Mouse (Mus musculus): Measurements from ENCODE around the gene Mcl1. TPM values are rescaled to one million over a fixed set of nuclear protein-coding genes. Genes with fewer than 3 reads are reported as not detected.

Mcl1 gene
- polyA plus RNA-seq, 1 experiment from 2014 or later, result 34.8 TPM

GRCm38 (mm10) chr3:95700233-95700681 is 41.7 kb downstream of the Mcl1 start:
- 60% methylated on average over 6 of the region's 6 CpGs for WGBS (ENCODE audit: insufficient replicate concordance)
- Histone ChIP-seq H3K27me3 (no peaks in the 10 kb centered on the region), H3K9ac (no peak overlapping the region), H3K36me3 (replicated peaks) (no peaks in the 10 kb centered on the region), H3K4me3 (replicated peaks) (no peak overlapping the region), H3K4me2 (no peak overlapping the region), H3K27ac (replicated peaks) (no peak overlapping the region), H3K9me3 (replicated peaks) (no peaks in the 10 kb centered on the region), H3K4me1 (replicated peaks) (peaks cover 10% of the 10 kb centered on the region)
- peak; percentile 59; the same call in 1 of the 2 replicates for ATAC-seq (ENCODE audit: insufficient read depth)

- Histone ChIP-seq H3K4me3 (replicated peaks) (no peak overlapping the region), H3K4me1 (replicated peaks) (peaks cover 10% of the 10 kb centered on the region), H3K9ac (no peak overlapping the region), H3K4me2 (no peak overlapping the region), H3K9me3 (replicated peaks) (no peaks in the 10 kb centered on the region), H3K27ac (replicated peaks) (no peak overlapping the region), H3K36me3 (replicated peaks) (no peaks in the 10 kb centered on the region), H3K27me3 (no peaks in the 10 kb centered on the region)
- no peak for ATAC-seq (ENCODE audit: insufficient read depth)
- 56% methylated on average over 2 of the region's 2 CpGs for WGBS (ENCODE audit: insufficient replicate concordance)
Observed at GRCm38 (mm10) chr3:95701085-95701484, 42.5 kb downstream of the Mcl1 start.

GRCm38 (mm10) chr3:95701877-95702540 is 43.4 kb downstream of the Mcl1 start:
- peaks cover 10% of the 10 kb centered on the region for H3K4me1 ChIP-seq (replicated peaks)
- 20% methylated on average over 24 of the region's 24 CpGs for WGBS (ENCODE audit: insufficient replicate concordance)
- peak overlapping the region; percentile 58 for H3K4me2 ChIP-seq
- 0 out of 2 replicates have a peak overlapping the region, but pooled peaks have one; percentile 16 for H3K4me3 ChIP-seq (replicated peaks)
- no peaks in the 10 kb centered on the region for H3K27me3 ChIP-seq
- no peak overlapping the region for H3K9ac ChIP-seq
- 0 out of 2 replicates have a peak, but pooled peaks have one; percentile 38 for ATAC-seq (ENCODE audit: insufficient read depth)
- H3K36me3 ChIP-seq (replicated peaks), result no peaks in the 10 kb centered on the region
- H3K9me3 ChIP-seq (replicated peaks), result no peaks in the 10 kb centered on the region
- H3K27ac ChIP-seq (replicated peaks), result no peak overlapping the region

DNA sequence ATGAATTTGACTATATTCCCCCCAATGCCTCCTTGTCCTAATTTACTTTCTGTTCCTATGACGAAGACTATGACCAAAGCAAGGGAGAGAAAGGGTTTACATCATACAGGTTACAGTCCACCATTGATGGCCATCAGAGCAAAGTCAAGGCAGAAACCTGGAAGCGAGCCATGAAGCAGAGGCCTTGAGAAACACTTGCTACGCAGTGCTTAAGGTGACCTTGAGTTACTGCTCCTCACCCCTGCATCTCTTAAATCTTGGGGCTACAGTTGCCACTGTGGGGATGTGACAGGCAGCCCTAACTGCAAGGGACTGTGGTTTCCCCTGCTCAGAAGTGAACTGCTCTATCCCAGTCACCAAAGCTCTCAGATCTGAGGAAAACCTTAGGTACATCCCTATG is 44.7 kb downstream of the Mcl1 start:
- H3K27ac ChIP-seq (replicated peaks), result no peak overlapping the region
- no peak for ATAC-seq (ENCODE audit: insufficient read depth)
- no peaks in the 10 kb centered on the region for H3K27me3 ChIP-seq
- no peak overlapping the region for H3K9ac ChIP-seq
- H3K4me1 ChIP-seq (replicated peaks), result peaks cover 10% of the 10 kb centered on the region
- H3K4me2 ChIP-seq, result no peak overlapping the region
- no peaks in the 10 kb centered on the region for H3K36me3 ChIP-seq (replicated peaks)
- H3K4me3 ChIP-seq (replicated peaks), result no peak overlapping the region
- H3K9me3 ChIP-seq (replicated peaks), result no peaks in the 10 kb centered on the region
- 75% methylated on average over 3 of the region's 3 CpGs for WGBS (ENCODE audit: insufficient replicate concordance)

DNA sequence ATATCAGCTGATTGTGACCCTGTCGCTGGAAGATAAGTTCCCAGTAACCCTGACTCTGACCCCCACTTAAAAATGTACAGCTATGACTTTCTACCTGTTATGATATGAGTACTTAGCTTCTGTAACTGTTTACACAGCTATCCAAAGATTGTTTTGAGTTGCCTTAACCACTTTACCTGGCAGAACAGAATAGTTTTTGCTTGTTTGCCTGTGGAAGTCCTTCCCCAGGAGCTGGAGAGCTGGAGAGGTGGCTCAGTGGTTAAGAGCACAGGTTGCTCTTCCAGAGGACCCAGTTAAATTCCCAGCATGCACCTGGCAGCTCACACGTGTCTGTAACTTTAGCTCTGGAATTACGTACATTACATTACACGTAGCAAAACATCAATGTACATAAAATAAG is 46.0 kb downstream of the Mcl1 start:
- Histone ChIP-seq H3K27me3 (no peaks in the 10 kb centered on the region), H3K4me1 (replicated peaks) (peaks cover 10% of the 10 kb centered on the region), H3K4me3 (replicated peaks) (no peak overlapping the region), H3K4me2 (no peak overlapping the region), H3K9me3 (replicated peaks) (no peaks in the 10 kb centered on the region), H3K36me3 (replicated peaks) (no peaks in the 10 kb centered on the region), H3K9ac (no peak overlapping the region), H3K27ac (replicated peaks) (no peak overlapping the region)
- 62% methylated on average over 4 of the region's 4 CpGs for WGBS (ENCODE audit: insufficient replicate concordance)
- ATAC-seq (ENCODE audit: insufficient read depth), result no peak

GRCm38 (mm10) chr3:95706273-95706672 is 47.7 kb downstream of the Mcl1 start:
- H3K4me1 ChIP-seq (replicated peaks), result peaks cover 8% of the 10 kb centered on the region
- H3K36me3 ChIP-seq (replicated peaks), result no peaks in the 10 kb centered on the region
- H3K9me3 ChIP-seq (replicated peaks), result no peaks in the 10 kb centered on the region
- ATAC-seq (ENCODE audit: insufficient read depth), result no peak
- no peak overlapping the region for H3K9ac ChIP-seq
- H3K27me3 ChIP-seq, result no peaks in the 10 kb centered on the region
- no peak overlapping the region for H3K4me3 ChIP-seq (replicated peaks)
- 36% methylated on average over 4 of the region's 4 CpGs for WGBS (ENCODE audit: insufficient replicate concordance)
- H3K27ac ChIP-seq (replicated peaks), result no peak overlapping the region
- H3K4me2 ChIP-seq, result no peak overlapping the region

- H3K4me1 ChIP-seq (replicated peaks), result no peaks in the 10 kb centered on the region; the same call in 1 of the 2 replicates
- H3K9ac ChIP-seq, result no peak overlapping the region
- no peaks in the 10 kb centered on the region for H3K27me3 ChIP-seq
- no peak overlapping the region for H3K4me2 ChIP-seq
- 44% methylated on average over 7 of the region's 7 CpGs for WGBS (ENCODE audit: insufficient replicate concordance)
- H3K4me3 ChIP-seq (replicated peaks), result no peak overlapping the region
- H3K27ac ChIP-seq (replicated peaks), result no peak overlapping the region
- no peaks in the 10 kb centered on the region for H3K9me3 ChIP-seq (replicated peaks)
- ATAC-seq (ENCODE audit: insufficient read depth), result no peak
- no peaks in the 10 kb centered on the region for H3K36me3 ChIP-seq (replicated peaks)
Observed at GRCm38 (mm10) chr3:95707497-95707896, 48.9 kb downstream of the Mcl1 start.

GRCm38 (mm10) chr3:95709044-95709443 is 50.5 kb downstream of the Mcl1 start:
- no peak overlapping the region for H3K27ac ChIP-seq (replicated peaks)
- no peaks in the 10 kb centered on the region for H3K36me3 ChIP-seq (replicated peaks)
- no peak overlapping the region for H3K4me2 ChIP-seq
- no peaks in the 10 kb centered on the region; the same call in 1 of the 2 replicates for H3K4me1 ChIP-seq (replicated peaks)
- no peak overlapping the region for H3K4me3 ChIP-seq (replicated peaks)
- H3K9me3 ChIP-seq (replicated peaks), result no peaks in the 10 kb centered on the region
- ATAC-seq (ENCODE audit: insufficient read depth), result no peak
- no peaks in the 10 kb centered on the region for H3K27me3 ChIP-seq
- WGBS (ENCODE audit: insufficient replicate concordance), result 67% methylated on average over 4 of the region's 4 CpGs
- H3K9ac ChIP-seq, result no peak overlapping the region

DNA sequence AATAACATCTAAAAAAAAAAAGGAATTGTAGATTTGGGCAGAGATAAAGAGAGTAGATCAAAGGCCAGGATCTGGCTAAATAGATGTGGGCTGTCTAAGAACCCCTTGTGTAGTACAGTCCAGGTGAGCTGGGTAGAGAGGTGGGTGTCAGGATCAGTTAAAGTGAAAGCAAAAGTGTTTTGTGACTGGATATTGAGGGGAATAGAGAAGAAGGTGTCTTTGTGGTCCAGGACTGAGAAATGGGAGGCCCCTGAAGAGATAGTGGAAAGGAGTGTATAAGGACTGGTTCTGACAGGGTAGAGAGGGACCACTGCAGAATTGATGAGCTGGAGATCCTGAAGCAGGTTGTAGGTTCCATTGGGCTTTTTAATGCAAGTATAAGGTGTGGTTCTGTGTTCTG is 51.4 kb downstream of the Mcl1 start:
- Histone ChIP-seq H3K4me1 (replicated peaks) (no peaks in the 10 kb centered on the region; the same call in 1 of the 2 replicates), H3K27ac (replicated peaks) (no peak overlapping the region), H3K36me3 (replicated peaks) (no peaks in the 10 kb centered on the region), H3K9ac (no peak overlapping the region), H3K4me3 (replicated peaks) (no peak overlapping the region), H3K27me3 (no peaks in the 10 kb centered on the region), H3K9me3 (replicated peaks) (no peaks in the 10 kb centered on the region), H3K4me2 (no peak overlapping the region)
- no peak for ATAC-seq (ENCODE audit: insufficient read depth)

Other genes with a start within 250 kb of the Mcl1 start
- 15.4 and 16.4 TPM in 2 replicates for gene Arnt, start 224.4 kb upstream of the Mcl1 start, polyA plus RNA-seq (2015; fragmentation: Nextera tagmentation; extraction: Ambion mirVana)
- 1.3 and 1.8 TPM in 2 replicates for gene Ctsk, start 159.5 kb upstream of the Mcl1 start, polyA plus RNA-seq (2015; fragmentation: Nextera tagmentation; extraction: Ambion mirVana)
- gene Ctss, start 132.0 kb upstream of the Mcl1 start, polyA plus RNA-seq (2015; fragmentation: Nextera tagmentation; extraction: Ambion mirVana), result 34.9 and 37.1 TPM in 2 replicates
- gene Hormad1, start 99.1 kb upstream of the Mcl1 start, polyA plus RNA-seq (2015; fragmentation: Nextera tagmentation; extraction: Ambion mirVana), result not detected in 2 replicates
- gene Golph3l, start 69.9 kb upstream of the Mcl1 start, polyA plus RNA-seq (2015; fragmentation: Nextera tagmentation; extraction: Ambion mirVana), result 28.9 and 31.2 TPM in 2 replicates
- 32.7 and 35.9 TPM in 2 replicates for gene Ensa, start 33.8 kb upstream of the Mcl1 start, polyA plus RNA-seq (2015; fragmentation: Nextera tagmentation; extraction: Ambion mirVana)
- 0.79 and 1.0 TPM in 2 replicates for gene Adamtsl4, start 29.1 kb downstream of the Mcl1 start, polyA plus RNA-seq (2015; fragmentation: Nextera tagmentation; extraction: Ambion mirVana)
- 17.4 and 18.2 TPM in 2 replicates for gene Ecm1, start 80.8 kb downstream of the Mcl1 start, polyA plus RNA-seq (2015; fragmentation: Nextera tagmentation; extraction: Ambion mirVana)
- 33.8 and 38.0 TPM in 2 replicates for gene Tars2, start 101.4 kb downstream of the Mcl1 start, polyA plus RNA-seq (2015; fragmentation: Nextera tagmentation; extraction: Ambion mirVana)
- 6.5 and 6.8 TPM in 2 replicates for gene Rprd2, start 160.1 kb downstream of the Mcl1 start, polyA plus RNA-seq (2015; fragmentation: Nextera tagmentation; extraction: Ambion mirVana)
- 22.7 and 23.9 TPM in 2 replicates for gene Prpf3, start 197.1 kb downstream of the Mcl1 start, polyA plus RNA-seq (2015; fragmentation: Nextera tagmentation; extraction: Ambion mirVana)
- 141 and 166 TPM in 2 replicates for gene Mrps21, start 212.7 kb downstream of the Mcl1 start, polyA plus RNA-seq (2015; fragmentation: Nextera tagmentation; extraction: Ambion mirVana)
- gene Ciart, start 223.5 kb downstream of the Mcl1 start, polyA plus RNA-seq (2015; fragmentation: Nextera tagmentation; extraction: Ambion mirVana), result 1.2 and 1.4 TPM in 2 replicates
- gene BC028528, start 233.2 kb downstream of the Mcl1 start, polyA plus RNA-seq (2015; fragmentation: Nextera tagmentation; extraction: Ambion mirVana), result 6.6 and 7.0 TPM in 2 replicates
- gene Aph1a, start 235.2 kb downstream of the Mcl1 start, polyA plus RNA-seq (2015; fragmentation: Nextera tagmentation; extraction: Ambion mirVana), result 11.8 and 13.3 TPM in 2 replicates
- gene Car14, start 245.9 kb downstream of the Mcl1 start, polyA plus RNA-seq (2015; fragmentation: Nextera tagmentation; extraction: Ambion mirVana), result 11.8 and 15.6 TPM in 2 replicates

Measured in liver, embryonic 15.5 days (tissue).